Mouse (Mus musculus) lung, postnatal 36 days (tissue): ENCODE measurements around the gene Zfp512b.

Source experiments
- DNase-seq: peaks from one replicate; pipeline ENCODE4 v3.0.0; 2022; ENCODE audit warnings: mixed read lengths

The Zfp512b gene

DNA sequence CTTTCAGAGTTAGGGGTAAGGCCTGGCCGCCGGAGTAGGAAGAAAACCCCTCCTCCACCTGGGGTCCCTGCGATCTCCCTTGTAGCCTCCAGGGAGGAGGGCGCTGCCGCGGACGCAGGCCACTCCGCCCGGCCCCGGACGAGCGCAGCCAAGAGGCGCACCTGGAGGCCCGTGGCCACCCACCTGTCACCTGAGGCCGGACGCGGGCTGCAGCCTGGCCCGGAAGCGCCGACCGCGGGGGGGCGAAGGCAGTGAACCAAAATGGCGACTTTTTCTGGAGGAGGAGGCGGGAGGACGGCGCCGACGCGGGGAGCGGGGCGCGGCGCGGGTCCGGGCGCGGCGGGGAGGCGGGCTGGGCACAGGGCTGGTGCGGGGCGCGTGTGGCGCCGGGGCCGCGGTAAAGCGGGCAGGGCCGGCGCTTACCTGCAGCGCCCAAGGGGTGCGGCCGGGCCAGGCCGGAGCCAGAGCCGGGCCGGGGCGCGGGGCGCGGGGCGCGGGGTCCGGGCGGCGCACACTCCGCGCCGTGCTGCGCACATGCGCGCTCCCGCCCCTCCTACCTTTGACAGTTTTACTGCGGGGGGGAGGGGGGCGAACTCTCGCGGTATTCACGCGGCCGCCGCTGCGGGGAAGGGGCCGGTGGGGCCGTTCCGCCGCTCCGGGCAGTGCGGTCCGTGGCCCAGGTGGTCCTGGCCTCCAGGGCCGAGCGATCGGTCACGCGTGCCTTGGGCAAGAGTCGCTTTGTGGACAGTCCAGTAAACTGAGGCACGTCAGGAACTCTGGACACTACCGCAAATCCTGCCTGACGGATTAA lies at the start of gene Zfp512b:
Zfp512b (minus strand) TSS at position 573 of the 811 bp plus-strand sequence.
- peak; percentile 72 for DNase-seq

DNA sequence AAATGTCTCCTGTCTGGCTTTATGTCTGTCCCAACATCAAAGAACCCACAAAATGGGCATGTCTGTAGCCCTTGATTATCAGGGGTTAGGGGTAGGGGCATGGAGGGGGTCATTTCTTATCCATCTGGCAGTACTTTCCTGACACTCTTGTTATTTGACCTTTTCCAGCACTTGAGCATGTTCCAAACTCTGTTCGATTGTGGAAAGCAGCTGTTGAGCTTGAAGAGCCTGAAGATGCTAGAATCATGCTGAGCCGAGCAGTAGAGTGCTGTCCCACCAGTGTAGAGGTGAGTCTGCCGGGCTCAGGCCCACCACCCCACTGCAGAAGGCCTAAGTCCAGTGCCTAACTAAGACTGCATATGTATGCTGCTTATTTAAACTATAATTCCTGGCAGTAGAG lies 43.3 kb upstream of the Zfp512b start:
- DNase-seq, result no peak

DNA sequence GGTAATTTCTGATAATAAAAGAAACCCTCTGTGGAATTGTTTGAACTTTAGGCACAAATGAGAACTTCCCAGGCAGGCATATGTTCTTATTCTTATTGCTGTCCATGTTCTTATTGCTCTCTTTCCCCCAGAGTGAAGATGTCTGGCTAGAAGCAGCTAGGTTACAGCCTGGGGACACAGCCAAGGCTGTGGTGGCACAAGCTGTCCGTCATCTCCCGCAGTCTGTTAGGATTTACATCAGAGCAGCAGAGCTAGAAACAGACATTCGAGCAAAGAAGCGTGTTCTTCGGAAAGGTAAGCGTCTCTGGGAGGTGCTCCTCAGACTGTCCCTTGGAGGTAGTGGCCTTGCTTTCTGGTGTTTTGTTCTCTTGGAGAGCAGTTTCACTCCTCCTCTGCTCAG lies 40.0 kb upstream of the Zfp512b start:
- no peak for DNase-seq

DNA sequence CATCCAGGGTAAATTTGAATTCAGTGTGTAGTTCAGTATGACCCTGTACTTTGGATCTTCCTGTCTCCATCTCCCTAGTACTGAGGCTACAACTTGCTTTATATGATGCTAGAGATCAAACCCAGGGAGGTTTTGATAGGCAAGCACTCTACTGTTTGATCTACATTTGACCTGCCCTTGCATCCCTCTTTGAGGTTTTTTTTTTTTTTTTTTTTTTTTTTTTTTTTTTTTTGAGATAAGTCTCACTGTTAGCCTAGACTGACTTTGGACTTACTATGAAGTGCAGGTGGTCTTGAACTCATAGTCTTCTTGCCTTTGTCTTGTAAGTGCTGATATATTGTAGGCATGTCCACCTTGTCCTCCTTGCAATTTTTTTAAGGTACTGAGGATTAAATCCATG lies 35.9 kb upstream of the Zfp512b start:
- DNase-seq, result no peak

DNA sequence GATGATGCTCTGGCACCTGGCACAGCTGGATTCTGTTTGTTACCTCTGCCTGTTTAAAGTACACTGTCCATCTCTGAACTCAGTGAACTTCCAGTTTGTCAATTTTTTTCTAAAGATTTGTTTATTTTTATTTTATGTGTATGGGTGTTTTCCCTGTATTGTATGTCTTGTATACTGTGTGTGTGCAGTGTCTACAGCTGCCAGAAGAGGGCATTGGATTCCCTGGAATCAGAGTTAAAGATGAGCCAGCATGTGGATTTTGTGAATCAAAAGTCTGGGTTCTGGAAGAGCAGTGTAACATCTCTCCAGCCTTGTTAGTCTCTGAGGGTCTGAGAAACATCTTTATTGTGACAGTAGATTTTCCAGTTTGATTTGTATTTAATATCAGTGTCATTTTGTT lies 30.8 kb upstream of the Zfp512b start:
- DNase-seq, result peak; percentile 52

DNA sequence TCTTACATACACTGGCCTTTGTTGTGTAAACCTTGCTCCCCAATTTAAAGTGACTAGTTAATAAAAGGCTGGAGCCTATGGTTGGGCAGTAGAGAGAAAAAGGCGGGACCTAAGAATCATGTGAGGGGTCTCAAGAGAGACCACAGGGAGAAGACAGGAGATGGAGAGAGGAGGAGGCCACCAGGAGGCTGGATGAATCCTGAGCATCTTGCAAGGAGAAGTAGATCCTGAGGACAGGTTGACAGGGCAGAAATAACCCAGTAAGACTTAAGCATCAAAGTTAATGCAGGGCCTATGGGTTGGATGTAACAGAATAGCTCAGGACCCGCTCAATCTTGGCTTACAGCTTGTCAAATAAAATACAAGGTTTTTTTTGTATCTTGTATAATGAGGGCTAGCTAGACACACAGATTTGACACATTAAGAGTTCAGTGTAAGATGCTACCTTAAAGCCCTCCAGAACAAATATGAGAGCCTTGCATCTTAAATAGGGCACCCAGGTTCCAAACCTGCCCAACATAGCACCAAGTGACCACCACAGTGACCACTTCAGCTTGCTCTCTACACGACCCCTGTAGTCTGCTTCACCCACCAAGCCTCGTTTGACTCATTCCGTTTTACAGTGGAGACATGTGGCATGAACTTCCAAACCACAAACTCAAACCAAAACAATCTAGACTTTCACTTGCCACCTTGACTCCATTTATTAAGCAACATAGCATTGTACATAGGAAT lies 26.3 kb upstream of the Zfp512b start:
- DNase-seq, result no peak

DNA sequence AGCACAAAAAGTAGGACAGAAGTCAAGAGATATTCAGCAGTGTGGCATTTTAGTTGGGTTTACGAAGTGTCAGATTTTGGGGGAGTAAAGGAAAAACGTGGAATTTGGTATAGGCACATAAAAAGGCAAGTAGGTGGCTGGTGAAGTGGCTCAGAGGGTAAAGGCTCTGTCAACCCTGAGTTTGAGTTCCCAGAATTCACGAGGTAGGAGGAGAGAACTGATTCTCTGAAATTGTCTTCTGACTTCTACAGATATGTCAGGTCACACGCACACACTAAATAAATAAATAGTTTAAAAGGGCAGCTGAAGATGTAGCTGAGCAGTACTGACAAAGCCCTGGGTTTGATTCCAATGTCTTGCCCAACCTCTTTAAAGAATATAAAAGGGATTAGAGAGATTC lies 9.8 kb upstream of the Zfp512b start:
- DNase-seq, result no peak

DNA sequence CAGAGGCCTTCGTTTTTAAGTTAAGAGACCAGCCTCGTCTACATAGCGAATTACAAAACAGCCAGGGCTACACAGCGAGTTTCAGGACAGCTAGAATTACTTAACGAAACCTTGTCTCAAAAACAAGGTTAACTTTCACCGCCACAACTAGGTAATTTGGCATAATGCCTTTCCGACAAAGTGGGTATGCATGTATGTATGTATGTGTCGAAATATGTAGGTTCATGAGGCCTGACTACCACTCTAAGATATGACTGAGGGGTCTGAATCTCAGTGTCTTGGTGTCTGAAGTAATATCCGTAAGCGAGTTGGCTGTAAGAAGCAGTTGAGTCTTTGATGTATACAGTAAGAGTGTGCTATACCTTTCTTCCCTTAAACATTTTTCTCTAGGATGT lies 9.1 kb upstream of the Zfp512b start:
- DNase-seq, result no peak

DNA sequence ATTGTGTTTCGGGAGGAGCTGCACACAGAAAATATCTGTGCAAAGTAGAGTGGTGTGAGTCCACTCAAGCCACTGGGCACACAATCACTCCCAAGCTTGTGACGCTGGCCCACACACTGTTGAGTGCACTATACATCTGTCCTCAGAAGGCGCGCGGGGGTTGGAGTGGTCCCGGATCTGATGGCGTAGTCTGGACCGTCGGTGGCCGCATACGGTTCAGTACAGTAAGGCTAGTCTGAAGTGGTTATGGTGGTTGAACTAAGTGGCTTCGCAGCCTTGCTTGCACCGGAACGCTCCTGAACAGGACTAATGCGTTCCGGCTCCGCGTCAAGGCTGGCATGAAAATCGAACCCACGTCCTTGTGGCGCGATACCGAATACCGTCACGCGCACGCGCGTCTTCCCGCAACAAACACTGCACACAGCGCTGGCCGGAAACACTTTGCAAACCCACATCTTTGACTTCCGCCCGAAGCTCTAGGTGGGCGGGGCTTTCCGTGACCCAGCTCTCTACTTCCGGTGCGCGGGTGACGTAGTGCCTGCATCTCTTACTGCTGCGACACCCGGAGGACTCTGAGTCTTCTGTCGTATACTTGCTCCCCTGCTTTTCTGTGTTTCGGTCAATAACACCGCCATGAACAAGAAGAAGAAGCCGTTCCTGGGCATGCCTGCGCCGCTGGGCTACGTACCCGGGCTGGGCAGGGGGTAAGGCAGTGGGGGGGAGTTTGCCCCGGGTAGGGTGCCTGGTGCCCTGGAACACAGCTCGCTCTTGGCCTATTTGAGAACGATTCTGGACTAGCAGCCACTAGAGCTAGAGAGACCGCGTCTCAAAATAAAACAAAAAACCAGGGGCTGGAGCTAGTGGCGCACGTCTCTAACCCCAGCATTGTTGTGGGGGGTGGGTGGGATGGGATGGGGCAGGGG lies 8.5 kb upstream of the Zfp512b start:
- peak; percentile 98 for DNase-seq

DNA sequence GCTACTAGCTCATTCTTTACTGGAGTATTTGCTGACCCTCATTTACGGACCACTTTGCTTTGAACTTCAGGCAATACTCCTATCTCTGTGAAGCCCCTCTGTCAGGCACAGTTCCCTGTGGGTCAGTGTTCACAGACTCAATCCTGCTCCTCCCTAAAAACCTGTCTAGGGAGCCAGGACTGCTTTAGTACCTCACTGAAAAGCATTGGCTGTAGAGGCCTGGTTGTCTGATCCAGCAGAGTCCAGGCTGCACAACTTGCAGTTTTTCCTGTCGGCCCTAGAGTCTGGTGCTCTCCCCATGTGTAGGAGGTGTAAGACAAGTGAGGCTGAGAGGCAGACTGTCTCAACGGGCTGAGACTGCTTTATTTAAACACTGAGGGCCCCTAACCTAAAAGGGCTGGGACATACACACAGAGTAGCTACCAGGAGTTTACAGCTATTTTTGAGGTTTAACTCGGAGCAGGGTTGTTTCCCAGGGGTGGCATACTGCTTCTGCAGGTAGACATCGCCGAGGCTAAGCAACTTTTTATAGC lies 7.7 kb upstream of the Zfp512b start:
- no peak for DNase-seq

DNA sequence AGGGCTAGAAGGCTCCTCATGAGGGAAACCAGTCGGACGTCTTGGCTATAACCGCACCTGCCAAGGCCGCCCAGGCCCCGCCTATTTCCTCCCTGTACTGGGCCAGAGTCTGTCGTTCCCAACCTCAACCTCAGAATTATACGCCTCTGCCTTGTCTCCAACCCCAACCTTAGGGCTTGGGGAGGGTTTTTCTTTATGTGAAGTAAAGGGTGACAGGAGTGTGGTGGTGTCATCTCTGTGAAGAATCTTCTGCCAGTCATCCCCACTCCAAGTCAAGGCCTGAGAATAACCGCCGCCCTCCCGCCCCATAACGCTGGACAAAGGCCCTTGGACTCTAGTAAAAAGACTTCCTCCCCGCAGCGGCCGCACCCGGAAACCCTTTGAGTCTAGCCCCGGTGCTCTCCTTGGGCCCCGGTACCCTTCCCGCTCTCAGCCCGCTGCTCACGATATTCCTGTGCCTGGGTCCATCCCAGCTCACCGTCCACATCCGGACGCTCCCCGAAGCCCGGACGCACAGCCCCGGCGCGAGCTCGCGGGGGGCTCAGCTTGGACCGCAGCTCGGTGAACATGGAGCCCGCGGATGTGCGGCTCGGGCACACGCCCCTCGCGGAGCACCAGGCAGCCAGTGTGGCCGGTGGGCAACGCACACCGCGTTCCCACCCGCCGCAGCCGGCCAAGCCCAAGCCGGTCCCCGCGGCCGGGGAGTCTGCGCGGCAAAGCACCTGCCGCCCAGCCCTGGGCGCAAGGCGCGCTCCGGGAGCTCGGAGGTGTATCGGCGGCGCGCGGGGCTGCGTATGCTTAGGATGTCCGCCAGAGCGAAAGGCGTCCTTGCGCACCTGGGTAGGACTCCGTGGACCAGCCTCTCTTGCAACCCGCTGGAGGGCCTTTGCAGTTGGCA lies 6.1 kb upstream of the Zfp512b start, which contains the start of gene Samd10:
Samd10 (minus strand) TSS at position 759 of the 898 bp plus-strand sequence.
- DNase-seq, result peak; percentile 81

DNA sequence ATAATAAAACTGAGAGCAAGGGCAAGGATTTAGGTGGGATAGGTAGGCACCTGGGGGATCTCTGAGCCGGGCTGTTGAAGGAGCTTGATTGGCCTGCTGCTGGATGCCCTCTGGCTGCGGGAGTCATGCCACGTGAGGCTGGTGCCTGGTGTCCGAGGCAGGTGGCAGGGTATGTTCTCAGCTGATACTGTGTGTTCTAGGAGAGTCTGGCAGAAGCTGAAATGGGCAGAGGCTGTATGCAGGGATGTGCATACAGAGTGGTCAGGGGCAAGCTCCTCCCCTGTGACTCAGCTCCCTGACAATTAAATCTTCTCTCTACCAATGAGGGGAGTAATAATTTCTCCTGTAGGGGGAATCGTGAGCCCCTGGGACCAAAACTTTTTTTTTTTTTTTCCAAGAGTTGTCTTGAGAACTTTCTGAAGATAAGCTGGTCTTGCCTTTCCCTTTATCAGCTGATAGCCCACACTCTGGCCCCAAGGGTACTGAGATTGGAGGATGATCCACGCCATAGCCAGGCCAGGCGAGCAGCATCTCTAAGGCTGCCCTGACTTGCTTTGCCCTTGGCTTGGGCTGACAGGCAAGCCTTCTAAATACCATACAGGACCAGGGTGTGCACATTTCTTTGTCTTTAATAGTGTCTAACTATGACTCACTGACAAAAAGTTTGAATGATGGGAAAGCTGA lies 4.9 kb upstream of the Zfp512b start:
- no peak for DNase-seq

DNA sequence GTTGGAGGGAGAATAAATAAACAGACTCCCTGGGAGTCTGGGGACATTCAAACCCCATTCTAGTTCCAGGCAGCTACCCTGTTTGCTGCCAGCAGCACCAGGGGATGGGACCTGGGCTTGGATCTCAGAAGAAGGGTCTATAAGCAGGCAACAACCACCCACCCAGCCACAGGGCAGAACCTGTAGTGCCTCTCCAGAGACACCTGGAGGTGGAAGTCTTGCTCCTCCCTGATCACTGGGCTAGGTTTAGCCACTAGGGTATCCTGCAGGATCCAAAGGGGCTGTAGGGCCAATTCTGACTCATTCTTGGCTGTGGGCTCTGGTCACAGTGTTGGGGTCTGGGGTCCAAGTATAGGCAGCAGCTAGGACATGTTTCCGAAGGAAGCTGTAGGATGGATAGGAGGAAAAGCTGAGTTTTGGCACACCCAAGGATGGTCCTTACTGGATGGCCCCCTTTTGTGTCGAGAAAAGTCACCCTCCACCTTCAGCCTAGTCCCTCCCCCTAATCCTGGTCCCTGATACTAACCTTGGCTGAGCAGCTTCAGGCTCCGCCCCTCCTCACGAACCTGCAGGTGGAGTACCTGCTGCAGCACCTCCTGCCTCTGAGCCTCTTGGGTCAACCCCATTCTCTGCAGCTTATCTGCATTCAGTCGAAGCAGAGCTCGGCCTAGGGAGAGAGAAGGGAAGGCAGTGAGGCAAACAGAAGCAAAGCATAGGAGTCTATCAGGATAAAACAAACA lies 3.8 kb upstream of the Zfp512b start:
- no peak for DNase-seq

DNA sequence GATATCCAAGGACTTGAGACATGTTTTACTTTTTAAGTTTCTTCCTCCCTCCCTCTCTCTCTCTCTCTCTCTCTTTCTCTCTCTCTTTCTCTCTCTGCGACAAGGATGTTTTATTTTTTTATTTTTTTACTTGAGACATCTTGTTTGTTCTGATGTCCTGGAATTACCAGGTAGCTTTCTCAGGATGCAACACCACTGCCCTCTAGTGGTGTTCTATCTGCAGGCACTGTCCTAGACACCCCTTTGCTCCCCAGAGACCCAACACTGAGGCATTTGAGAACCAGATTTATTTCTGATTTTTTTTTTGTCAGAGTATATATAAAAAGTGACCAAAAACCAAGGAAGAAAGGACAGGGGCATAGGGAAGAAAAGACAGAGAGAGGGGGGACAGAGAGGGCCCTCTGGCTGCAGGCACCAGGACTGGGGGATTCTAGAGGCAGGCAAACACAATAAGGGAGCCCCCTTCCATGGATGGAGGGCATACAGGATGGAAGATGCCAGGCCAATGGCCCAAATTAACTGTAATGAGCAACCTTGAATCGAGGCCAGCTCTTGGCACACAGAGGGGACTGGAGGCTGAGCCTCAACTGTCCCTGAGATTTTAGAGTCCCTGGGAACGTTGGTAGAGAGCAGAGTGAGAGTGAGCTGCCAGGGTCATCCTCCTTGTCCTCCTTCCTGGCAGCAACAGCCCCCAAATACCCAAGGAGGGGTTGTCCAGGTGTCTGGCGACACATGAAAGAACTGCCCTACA lies 2.5 kb upstream of the Zfp512b start:
- peak; percentile 74 for DNase-seq

DNA sequence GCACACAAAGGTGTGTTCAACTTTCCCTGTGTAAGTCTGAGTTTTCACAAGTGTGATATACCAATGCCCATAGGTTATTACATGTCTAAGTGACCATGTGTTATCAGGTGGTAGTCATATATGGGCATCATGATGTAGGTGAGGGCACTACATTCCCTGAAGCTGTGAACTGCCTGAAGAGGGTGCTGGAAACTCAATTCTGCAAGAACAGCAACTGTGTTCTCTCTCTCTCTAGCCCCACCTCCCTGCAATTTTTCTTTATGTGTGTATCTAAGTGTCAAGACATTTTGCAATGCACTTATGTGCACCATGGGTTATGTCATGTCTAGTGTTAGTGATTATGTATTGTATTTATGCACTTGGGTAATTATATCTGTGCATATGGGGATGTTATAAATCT lies 1.3 kb upstream of the Zfp512b start:
- DNase-seq, result no peak

DNA sequence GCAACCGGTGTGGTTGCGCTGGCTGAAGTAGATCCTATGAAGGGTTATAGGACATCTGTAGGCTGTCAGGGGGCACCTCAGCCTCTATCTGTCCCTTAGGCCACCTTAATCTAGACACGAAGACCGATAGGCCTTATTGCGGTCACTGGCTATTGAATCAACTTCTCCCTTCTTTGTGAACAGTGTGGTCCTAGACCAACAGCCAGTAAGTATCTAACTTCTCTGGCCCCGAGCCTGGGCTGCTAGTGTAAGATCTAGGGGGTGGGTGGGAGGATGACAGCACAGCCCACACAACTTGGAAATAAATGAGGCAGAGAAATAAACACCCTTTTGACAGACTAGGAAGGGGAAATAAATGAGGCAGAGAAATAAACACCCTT lies 429 bp upstream of the Zfp512b start:
- peak; percentile 46 for DNase-seq

DNA sequence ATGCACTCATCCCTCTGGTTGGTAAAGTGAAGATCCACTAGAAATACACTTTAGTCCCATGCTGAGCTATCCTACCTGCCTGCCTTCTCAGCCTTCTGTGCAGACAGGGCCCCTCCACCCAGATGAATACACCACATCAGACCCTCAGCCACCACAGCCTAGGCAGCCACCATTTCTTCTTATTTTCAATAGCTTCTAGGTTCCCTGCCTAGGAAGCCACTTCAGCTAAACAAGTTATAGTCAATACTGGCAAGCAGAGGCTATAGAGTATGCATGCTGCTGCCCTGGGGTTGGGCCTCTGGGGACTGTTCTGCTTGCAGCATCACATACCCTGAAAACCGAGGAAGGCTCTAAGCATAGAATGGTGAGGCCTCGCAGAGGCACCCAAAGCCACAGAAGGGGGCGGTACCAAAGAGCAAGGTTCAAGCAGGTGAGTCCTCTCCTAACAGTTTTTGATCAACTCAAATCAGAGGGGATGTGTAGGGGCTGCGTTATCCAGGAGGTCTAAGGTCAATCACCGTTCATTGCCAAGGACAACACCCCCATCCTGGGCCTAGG lies 996 bp downstream of the Zfp512b start, which contains the start of gene Prpf6:
Prpf6 (plus strand) TSS at position 341 of the 558 bp plus-strand sequence.
- peak; percentile 29 for DNase-seq

DNA sequence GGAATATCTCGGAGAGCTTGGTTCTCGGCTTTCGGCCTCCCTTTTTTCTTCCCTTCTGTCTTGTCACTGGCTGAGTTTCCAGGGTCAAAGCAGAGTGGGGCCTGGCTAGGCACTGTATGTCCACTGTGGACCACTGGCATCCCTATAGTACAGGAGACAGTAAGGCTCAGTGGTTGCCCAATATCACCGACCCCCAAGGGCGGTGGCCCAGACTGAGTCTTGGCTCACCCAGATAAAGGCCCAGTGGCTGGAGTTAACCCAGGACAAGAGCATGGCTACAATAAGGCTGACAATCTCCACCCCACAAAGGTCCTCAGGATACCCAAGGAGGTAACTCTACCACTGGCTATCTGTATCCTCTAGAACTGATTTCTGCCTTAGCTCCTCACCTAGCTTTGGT lies 2.1 kb downstream of the Zfp512b start:
- no peak for DNase-seq

DNA sequence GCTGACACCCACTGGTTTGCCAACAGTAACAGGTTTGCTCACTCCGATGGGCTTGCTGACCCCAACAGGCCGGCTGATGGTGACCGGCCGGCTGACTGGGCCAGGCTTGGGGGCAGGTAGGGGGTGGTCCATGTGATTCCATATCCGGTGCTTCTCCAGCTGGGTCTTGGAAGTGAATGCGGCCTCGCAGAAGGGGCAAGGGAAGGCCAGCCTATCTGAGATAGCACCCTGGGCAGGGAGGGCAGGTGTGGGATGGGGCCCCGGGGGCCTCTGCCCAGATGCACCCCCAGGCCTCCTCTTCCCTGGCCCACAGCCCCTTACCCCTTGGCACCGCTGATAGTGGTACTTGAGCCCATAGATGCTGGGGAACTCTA lies 2.9 kb downstream of the Zfp512b start:
- no peak for DNase-seq
